Mouse (Mus musculus) retina, adult 2 months (tissue): ENCODE data around the gene Gm10053.
"Not testable (repeated sequence)": the region's sequence is repeated elsewhere in the genome, so short reads cannot be mapped to it uniquely, and the experiment has no call there.

Source experiments
- DNase-seq: peaks from one replicate; pipeline ENCODE4 v3.0.0-alpha.2; 2012; ENCODE audit warnings: low read depth, low spot score

Gene Gm10053

DNA sequence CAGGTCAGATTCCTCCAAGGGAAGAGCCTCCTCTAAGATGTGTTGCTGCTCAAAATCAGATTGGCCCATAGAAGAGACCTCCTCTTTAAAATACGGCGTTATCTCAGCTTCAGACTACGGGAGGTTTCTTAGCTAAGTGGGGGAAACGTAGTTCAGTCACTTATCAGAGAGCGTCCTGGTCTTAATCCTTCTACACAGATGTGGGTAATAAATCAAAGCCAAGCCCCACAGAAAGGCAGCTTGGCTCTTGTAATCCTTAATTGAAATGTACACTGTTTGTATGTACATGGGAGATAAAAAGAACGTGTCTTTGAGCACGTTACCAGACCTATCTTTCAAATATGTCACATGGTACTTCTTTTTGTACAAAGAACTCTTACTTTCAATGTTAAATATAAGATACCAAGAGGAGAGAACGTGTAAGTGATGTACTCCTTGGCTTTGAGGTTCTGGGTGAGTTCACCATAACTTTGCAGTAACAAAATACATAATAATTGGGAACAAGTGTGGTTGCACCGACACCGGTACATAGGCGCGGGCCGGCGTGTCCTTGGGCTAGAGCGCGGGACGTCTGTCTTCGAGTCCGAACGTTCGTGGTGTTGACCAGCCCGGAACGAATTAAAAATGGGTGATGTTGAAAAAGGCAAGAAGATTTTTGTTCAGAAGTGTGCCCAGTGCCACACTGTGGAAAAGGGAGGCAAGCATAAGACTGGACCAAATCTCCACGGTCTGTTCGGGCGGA lies at the start of gene Gm10053:
Gm10053 (plus strand) TSS at position 558 of the 742 bp plus-strand sequence.
- not testable (repeated sequence) for DNase-seq

DNA sequence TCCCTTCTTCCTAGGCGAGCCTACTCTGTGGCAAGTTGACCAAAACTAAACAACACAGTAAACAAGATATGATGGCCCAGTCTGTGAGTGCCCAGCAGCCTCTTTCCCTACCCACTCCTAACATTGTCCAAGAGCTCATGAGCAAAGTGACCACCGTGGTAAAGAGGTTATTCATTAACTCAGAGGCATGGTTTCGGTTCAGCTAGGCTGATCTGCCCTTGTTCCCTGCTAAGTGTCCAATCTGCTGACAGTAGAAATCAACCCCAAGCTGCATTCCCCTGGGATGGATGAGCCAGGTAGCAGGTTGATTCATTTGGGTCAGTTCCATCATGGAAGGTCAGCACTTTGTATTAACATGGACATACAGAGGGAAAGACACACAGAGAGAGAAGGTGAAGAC lies 33.4 kb upstream of the Gm10053 start:
- DNase-seq, result no peak

- no peak for DNase-seq
Observed at GRCm38 (mm10) chr19:24845007-24845546, 30.4 kb upstream of the Gm10053 start.

GRCm38 (mm10) chr19:24848345-24848744 lies 27.1 kb upstream of the Gm10053 start:
- DNase-seq, result no peak

DNA sequence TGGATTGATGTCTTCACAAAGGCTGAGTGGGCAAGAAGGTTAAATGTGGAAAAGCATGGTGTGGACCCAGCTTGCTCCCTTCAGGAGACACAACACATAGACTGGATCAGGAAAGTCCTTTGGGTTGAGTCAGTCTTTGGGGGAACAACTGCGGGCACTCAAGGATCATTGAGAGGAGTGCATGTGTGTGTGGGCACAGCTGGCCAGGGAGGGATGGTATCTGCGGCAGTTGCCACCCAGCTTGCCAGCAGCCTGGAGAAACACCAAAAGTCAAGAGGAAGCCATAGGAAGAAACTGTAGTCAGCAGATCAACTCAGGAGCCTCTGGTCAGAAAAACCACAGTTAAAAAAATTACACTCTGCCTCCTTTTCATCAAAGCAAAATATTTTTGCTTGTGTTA lies 26.6 kb upstream of the Gm10053 start:
- DNase-seq, result no peak

DNA sequence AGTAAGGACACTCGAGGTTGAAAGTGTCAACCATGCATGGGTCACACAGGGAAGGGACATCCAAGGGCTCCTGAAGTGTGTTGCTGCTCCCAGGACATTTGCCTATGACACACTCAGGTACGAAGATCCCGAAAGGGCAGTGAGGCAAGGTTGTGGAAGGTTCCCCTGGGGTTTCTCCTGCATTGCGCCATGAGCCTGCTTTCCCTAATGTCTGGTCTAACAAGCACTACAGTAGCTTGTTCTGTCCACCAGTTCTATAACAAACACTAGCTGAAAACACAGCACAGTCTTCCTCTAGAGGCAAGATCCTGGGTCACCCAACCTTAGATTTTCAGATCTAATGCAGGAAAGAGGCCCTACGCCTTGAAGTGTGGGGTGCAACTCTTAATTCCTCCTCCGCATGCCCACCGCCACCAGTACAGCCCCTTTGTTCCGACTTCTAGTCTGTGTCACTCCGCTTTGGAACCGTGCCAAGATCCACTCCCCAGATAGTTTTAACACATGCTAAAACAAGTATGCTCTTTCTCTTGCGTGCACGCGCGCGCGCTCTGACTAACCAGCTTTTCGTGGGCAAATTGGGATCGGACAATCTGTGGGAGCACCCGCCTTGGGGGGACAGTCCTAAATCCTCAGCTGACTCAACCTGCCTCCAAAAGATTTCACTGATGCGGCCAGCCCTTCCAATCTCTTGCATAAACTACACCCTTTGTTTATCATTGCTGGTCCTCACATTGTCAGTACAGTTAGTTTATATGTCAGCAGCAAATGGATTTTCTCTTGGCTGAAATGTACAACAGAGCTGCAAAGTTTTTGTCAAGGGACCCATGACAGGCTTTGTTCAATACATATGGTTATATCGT lies 23.8 kb upstream of the Gm10053 start:
- DNase-seq, result no peak

DNA sequence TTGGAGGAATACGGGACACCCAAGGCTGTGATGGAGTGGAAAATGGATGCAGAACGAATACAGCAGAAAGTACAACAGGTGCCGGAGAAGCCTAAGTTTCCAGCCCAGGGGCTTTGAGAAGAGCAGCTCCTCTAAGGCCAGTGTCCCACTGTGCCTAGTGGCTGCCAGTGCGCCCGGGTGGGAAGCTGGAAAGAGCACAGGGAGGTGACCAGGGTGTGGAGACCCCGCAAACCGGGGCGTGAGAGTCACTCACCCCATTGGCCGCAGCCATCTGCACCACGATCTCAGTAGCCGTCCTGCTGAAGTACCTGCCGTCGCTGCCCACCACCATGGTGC lies 14.2 kb upstream of the Gm10053 start:
- no peak for DNase-seq

- DNase-seq, result no peak
Observed at GRCm38 (mm10) chr19:24861612-24862451, 13.7 kb upstream of the Gm10053 start, which contains the start of gene Pgm5. TSS of gene Pgm5 (minus strand) at chr19:24861855.

DNA sequence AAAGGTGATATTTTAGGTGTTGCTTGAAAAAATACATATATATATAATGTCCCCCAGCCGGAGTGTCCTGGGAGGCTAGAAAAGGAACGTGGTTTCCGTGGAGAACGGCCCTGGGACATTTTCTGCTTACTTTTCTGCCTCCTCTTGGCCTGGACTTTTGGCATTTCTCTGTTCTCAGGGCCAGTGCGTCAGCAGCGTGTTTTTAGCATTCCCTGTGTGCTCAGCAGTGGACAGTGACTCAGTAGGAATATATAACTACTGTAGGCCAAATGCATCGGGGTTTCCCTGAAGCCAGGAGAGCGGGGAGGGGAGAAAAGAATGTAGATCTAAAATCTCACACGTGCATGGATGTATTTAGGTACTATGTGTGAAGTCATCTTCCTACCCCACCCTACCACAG lies 10.1 kb upstream of the Gm10053 start:
- no peak for DNase-seq

- DNase-seq, result peak; percentile 42
Observed at GRCm38 (mm10) chr19:24871037-24871635, 4.3 kb upstream of the Gm10053 start.

DNA sequence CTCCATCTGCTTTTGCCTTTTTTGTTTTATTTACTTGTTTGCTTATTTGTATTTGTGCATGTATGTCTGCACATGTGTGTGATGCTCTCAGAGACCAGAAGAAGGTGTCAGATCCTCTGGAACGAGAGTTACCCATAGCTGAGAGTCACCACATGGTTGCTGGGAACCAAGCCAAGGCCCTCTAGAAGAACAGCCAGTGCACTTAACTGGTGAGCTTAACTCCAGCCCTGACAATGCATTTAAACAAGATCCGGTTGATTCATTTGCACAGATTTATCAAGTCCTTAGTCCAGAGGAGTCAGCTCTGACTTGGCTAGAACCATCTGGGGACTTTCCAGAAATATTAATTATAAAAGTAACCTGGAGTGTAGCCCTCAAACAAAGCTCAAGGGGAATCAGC lies 1.6 kb upstream of the Gm10053 start:
- DNase-seq, result no peak

DNA sequence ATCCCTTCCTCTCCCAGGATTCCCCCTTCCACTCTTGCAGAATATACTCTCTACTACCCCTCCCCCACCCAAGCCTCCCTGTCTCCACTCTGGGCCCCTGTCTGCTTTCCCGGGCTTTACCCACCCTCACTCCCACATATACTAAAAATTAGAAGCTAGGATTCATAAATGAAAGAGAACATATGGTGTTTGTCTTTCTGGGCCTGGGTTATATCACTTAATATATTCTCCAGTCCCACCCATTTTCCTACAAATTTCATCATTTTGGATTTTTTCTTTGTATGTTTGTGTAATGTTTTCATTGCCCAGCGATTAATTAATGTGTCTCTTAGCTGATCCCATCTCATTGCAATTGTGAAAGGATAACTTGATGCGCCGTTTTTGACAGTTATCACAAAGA lies 5.8 kb downstream of the Gm10053 start:
- no peak for DNase-seq

GRCm38 (mm10) chr19:24885504-24885903 lies 10.0 kb downstream of the Gm10053 start:
- DNase-seq, result no peak

DNA sequence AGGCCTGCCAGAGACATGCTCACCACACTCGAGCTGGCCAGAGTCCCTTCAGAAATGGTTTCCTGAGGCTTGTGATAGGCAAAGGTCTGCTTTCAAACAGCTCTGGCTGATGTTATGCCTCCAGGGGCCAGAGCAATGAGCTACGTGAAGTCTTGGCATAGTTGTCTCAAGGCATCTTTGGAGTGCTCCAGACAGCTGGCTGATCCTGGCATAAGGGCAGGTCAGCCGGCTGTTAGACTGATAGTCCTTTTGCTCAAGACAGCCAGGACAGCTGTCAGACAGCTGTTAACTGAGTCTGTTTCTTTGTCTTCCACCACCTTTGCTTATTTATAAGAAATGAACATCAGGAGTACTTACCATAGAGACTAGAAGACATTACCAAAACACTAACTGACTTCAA lies 11.4 kb downstream of the Gm10053 start:
- DNase-seq, result no peak

- no peak for DNase-seq
Observed at GRCm38 (mm10) chr19:24896536-24896935, 21.1 kb downstream of the Gm10053 start.

GRCm38 (mm10) chr19:24897006-24897895 lies 21.8 kb downstream of the Gm10053 start:
- DNase-seq, result no peak

- no peak for DNase-seq
Observed at GRCm38 (mm10) chr19:24897896-24898736, 22.6 kb downstream of the Gm10053 start.

DNA sequence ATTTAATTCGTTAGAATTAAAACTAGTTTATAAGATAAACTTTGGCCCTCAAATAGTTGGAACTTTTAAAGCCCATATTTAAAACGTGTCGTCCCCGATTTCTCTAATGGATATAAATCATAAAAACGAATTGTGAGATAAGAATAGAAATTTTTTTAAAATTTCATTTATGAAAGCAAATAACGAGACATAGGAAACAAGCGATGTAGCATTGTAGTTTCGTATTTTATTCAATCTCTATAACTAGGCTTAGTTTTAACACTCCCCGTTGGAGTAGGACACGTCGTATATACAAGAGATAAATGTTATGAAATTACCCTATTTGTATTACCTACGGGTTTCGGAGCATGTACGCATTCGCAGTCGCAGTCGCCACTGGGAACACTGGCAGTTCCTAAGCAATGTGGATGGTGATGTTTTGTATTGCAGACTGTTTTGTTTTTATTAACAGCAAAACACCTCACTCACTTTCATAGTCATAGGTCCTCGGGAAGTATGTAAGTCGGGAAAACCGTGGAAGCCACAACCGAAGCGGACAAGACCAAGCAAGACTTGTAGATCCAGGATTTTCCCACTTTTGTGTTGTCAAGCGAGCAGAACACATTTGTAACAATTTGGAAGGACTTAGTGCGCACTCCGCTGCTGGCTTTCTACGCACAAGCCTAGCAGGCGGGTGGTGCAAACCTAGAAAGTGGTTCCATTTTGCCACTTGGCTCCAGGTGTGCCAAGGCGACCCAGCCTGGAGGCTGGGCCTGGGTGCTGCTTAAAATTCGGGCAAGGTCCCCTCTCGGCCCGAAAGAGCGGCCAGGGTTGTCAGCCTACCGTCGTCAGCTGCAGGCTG lies 23.5 kb downstream of the Gm10053 start:
- DNase-seq, result no peak
